Mouse (Mus musculus) brain, embryonic 14.5 days (tissue): ENCODE results near the gene Papss1. TPM values are rescaled to one million over a fixed set of nuclear protein-coding genes. Genes with fewer than 3 reads are reported as not detected.

Experiments
- DNase-seq: peaks from one replicate; pipeline ENCODE4 v3.0.0-alpha.2; 2011; ENCODE audit warnings: low read depth
- CTCF ChIP-seq: fragments of 200-500 bp; IDR thresholded peaks from 2 replicates; pipeline ENCODE4 v1.5.1; 2012; ENCODE audit warnings: inconsistent platforms, mild to moderate bottlenecking, moderate library complexity, borderline replicate concordance; ENCODE audit not compliant: insufficient read depth, insufficient read length; ENCODE audit errors: extremely low read depth
- POLR2A ChIP-seq: fragments of 200-500 bp; IDR thresholded peaks from 2 replicates; pipeline ENCODE4 v1.6.1; 2012; ENCODE audit warnings: mild to moderate bottlenecking, inconsistent platforms, borderline replicate concordance; ENCODE audit not compliant: poor library complexity, insufficient read depth, insufficient read length, severe bottlenecking; ENCODE audit errors: extremely low read depth
- polyA plus RNA-seq: library from polyadenylated mRNA; depleted of rRNA; stranded (reverse); fragments of >200 nt; gene quantifications from 2 replicates; pipeline ENCODE4 v1.2.3, GENCODE M21; 2012

Gene Papss1
- polyA plus RNA-seq, 1 experiment: 95.7 TPM

DNA sequence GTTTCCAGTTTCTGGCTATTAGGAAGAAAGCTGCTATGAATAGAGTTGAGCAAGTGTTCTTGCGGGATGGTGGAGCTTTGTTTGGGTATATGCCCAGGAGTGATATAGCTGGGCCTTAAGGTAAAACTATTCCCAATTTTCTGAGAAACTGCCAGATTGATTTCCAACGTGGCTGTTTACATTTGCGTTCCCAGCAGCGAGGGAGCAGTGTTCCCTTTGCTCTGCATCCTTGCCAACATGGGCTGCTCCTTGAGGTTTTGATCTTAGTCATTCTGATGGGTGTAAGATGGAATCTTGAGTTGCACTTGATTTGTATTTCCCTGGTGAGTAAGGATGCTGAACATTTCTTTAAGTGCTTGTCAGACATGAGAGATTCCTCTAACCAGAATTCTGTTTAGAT, 14.5 kb upstream of the Papss1 start:
- DNase-seq: no peak
- TF ChIP-seq POLR2A: no peak

DNA sequence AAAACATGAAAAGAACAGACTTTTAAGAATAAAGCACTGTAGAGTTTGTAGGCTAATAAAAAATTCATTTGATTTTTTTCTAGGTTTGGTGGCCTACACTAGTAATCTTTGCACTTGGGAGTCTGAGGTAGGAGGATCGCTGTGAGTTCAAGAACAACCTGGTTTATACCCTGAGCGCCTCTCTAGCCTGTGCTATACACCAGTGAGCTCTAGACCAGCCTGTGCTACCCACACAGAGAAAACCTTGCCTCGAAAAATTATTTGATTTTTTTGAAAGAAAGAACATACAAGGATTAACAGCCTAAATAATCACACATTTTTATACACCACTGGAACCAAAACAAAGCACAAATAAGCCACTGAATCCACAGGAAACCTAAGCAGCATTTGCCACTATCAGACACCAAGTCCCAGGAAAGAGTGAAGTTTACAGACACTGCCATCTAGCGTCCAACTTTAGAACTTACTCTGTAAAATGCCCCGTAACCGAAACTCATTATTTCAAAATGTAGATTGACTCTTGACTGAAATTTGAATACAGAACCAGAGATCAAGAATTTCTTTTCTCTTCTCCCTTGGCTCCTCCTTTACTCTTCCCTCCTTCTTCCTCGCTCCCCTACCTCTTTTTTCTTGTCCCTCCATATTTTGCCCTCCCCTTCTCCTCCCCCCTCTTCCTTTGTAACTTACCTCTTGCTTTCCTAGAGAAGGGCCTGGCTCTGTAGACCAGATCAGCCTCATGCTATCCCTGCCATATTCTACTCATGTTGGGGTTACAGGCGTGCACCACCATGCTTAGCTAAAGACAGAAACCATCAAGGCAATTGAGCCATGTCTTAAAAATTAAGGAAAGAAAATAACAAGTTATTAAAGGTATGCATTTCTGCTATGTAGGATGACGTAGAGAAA, 12.0 kb upstream of the Papss1 start:
- TF ChIP-seq CTCF: peak; percentile 59; the same call in 1 of the 2 replicates
- TF ChIP-seq POLR2A: no peak
- peak; percentile 79 for DNase-seq

DNA sequence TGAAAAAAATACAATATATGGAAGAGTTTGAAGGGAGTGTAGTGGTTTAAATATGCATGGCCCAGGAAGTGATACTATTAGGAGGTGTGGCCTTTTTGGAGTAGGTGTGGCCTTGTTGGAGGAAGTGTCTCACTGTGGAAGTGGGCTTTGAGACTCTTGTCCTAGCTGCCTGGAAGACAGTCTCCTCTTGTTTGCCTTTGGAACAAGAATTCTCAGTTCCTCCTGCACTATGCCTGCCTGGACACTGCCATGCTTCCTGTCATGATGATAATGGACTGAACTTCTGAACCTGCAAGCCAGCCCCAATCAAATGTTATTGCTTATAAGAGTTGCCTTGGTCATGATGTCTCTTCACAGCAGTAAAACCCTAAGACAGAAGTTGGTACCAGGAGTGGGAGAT, 8.8 kb upstream of the Papss1 start:
- DNase-seq: no peak
- TF ChIP-seq CTCF (no peak), POLR2A (no peak)

DNA sequence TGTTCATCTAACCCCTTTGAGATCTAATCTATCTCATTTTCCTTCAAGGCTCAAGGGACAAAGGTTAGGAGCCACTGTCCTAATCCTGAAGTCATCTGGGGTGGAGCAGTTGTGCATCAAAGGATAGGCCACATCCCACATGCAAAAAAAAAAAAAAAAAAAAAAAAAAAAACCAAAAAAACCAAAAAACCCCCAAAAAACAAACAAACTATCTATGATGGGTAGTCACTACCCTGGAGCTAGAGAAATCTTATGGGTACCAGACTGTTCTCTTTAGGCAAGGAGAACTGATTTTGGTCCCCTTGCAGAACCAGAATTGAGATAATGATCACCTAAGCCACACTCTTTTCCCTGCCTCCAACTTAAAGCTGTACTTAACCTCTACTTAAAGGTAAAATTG, 3.0 kb upstream of the Papss1 start:
- no peak for DNase-seq
- TF ChIP-seq POLR2A: no peak
- no peak for TF ChIP-seq CTCF

DNA sequence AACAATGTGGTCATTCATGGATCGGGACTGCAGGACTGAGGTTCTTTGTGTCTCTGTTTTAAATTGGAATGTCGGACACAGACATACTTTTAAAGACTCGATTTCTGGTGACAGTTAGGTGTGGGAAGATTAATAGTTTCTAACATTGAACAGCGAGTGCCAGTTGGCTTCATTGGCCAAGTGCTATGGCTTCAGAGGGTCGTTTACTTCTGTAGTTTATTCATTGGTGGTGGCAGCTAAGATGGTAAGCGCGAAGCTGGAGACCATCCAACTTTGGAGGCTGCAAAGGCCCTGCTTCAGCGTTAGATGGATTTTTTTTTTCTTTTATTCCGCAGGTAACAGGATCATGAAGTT, 666 bp downstream of the Papss1 start:
- TF ChIP-seq CTCF: no peak
- no peak for TF ChIP-seq POLR2A
- peak; percentile 76 for DNase-seq

DNA sequence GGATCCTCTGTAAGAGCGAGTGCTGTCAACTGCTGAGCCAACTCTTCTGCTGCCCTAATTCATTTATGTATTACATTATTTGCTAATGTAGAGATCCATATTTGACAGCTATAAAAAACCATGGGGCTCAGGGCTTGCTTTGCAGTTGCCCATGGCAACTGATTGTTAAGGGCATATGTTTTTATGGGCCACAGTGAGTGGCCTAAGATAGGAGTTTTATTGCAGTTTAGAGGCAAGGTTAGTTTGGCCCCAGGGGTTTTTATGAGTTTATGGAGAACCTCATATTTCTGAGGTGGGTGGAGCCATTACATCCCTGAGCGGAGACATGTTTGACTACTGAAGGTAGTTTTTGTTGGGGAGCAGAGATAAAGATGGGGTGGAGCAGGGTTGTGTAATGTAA, 1.7 kb downstream of the Papss1 start:
- no peak for DNase-seq
- TF ChIP-seq CTCF (no peak), POLR2A (no peak)

DNA sequence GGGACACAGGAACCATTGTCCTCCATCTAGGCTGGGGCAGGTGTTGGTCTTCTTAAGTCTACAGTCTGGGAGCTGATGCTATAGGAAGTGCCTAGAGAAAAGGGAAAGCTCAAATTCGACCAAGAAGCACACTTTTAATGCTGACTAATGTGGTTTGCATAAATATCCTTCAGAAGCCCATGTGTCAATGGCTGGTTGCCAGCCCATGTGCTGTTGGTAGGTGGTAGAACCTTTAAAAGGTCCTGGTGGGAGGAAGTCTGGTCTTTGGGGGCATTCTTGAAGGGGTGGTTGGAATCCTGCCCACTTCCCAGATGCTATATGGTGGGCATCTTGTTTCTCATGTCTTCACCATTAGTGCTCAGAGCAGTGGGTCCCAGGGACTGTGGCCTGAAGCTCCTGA, 5.9 kb downstream of the Papss1 start:
- TF ChIP-seq POLR2A: no peak
- no peak for TF ChIP-seq CTCF
- no peak for DNase-seq

DNA sequence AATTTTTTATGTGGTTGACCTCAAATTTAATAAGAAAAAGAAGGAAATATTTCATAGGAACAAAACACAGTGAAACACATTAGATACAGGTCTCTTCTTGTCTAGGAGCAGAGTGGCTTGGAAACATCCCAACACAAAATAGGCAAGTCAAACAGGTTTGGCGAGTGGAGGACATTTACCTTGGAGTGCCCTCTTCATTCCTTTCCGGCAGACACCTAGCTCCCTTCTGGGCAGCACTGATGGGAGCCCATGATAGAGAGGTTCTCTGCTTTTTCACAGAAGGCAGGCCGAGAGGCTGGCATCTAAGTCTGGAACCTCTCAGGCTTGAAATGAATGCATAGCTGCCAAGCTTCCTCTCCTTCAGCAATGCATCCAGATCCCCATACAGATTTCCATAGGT, 9.0 kb downstream of the Papss1 start:
- no peak for DNase-seq
- TF ChIP-seq POLR2A: no peak
- no peak for TF ChIP-seq CTCF

DNA sequence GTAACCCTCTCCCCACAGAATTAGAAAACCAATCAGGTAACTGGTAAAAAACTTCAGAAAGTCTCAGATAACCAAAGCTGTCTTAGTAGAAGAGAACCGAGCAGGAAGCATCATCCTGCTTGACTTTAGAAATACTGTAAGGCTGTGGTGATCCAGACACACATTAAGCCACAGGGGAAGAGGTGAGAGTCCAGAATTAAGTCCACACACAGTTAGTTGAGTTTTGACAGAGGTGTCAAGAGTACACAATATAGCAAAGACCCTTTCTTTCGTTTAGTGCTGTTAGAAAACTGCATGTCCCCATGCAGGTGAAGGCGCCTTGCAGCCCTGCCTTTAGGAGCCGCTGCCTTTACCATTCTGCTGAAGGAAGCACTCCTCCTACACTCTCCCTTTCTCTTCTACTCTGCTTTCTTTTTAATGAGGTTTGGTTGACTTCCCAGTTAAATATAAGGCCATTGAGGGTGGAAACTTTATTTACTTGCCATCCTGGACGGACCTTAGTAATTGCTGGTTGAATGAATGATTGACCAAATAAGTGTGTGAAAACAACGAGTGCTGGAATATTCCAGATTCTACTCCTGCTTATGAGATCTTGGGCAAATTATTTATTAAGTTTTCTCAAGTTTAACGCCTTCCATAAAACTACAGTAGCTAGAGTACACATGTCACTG, 14.0 kb downstream of the Papss1 start:
- TF ChIP-seq POLR2A: no peak
- no peak for DNase-seq

DNA sequence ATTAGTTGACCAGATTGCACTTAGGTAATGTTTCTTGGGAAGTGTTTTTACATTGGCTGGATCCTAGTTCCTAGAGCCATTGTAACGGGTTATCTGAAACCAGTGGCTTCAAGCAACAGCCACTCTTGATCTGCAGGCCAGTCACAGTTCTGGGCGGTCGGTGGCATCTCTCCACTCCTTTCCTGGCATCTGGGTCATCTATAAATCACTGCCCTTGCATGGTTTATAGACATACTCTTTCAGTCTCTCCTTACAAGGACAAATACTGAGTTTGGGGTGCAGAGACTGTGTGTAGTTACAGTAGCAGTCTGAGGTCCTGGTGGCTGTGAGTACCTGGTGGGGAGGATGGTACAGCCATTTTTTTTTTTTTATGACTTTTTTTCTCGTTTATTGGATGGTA, 15.5 kb downstream of the Papss1 start:
- TF ChIP-seq POLR2A (no peak), CTCF (no peak)
- no peak for DNase-seq

DNA sequence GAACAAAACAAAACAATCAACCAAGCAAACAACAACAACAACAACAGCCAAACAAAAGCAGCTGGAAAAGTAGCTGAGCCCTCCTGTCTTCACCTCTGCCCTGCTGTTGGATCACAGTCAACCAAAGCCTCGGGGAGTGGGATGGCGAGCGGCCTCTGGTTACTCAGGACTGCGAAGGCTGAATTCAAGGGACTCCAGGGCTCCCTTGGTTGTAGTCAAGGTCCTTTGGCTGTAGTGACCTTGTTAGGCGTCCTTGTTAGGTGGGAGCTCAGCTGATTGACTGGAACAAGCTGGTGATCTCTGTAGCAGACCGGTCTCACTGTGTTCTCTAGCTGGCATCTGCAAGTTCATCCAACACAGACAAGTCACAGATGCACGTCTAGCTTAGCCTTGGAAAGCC, 16.5 kb downstream of the Papss1 start:
- TF ChIP-seq CTCF: no peak
- TF ChIP-seq POLR2A: no peak
- no peak for DNase-seq

DNA sequence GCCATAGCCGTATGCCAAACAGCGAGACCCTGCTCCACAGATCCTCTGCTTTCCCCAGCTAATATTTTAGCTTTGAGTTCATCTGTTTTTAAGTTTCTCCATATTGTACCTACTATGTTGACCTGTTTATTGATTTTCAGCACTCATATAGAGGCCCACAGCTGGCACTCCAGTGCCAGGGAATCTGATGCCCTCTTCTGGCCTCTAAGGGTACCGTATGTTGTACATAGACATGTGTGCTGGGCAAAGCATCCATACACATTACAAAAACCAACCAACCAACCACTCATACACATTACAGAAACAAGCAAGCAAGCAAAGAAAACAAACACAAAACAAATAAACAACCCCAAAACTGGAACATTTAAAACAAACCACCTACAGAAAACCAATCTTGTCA, 22.2 kb downstream of the Papss1 start:
- DNase-seq: no peak
- TF ChIP-seq POLR2A: no peak
- TF ChIP-seq CTCF: peak; percentile 31; the same call in 1 of the 2 replicates
